Mouse (Mus musculus): ENCODE measurements around the gene Gm3435.

DNA sequence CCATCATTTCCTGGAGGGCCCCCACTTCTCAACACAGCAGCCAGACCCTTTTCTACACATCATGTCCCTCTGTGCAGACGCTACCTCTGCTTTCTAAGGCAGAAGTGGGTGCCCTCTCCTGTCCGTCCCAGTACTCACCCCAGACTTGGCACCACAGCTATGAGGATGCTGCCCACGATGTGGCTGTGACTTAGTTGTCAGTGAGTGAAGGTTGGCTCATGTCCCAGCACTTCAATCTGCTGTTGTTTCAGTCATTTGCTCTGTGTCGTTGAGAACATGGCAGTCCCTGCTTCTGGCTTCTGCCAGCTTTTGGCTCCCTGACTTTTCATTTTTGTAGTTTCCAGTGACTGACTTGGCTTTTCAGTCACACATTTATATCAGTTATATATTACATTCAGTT lies 45.9 kb downstream of the Gm3435 start:
- no peak for TF ChIP-seq CTCF (IDR thresholded peaks at IDR 0.05; ENCODE audit: control insufficient read depth, insufficient read depth, low read length)
- no peak for TF ChIP-seq POLR2A (IDR thresholded peaks at IDR 0.05; ENCODE audit: borderline replicate concordance, control insufficient read depth, low read depth, low read length)

Measured in bone marrow, adult 2 months (tissue).